Mouse (Mus musculus) bone marrow macrophage, adult 2 months (primary cell): ENCODE results near the gene Hsf5. TPM values are rescaled to one million over a fixed set of nuclear protein-coding genes. Genes with fewer than 3 reads are reported as not detected.

ENCODE experiments used
- H3K27ac ChIP-seq: 2 replicates; pipeline ENCODE4 v1.5.1; 2012; ENCODE audit warnings: low read depth, low read length; ENCODE audit not compliant: insufficient read depth
- H3K4me1 ChIP-seq: 2 replicates; pipeline ENCODE4 v1.6.1; 2012; ENCODE audit warnings: low read length; ENCODE audit not compliant: control insufficient read depth, insufficient read depth
- H3K4me3 ChIP-seq: 2 replicates; pipeline ENCODE4 v1.5.1; 2012; ENCODE audit warnings: mild to moderate bottlenecking, low read length, moderate library complexity; ENCODE audit not compliant: insufficient read depth
- CTCF ChIP-seq: IDR thresholded peaks from 2 replicates; pipeline ENCODE4 v1.5.1; 2012; ENCODE audit warnings: low read depth, mild to moderate bottlenecking, low read length, moderate library complexity
- POLR2A ChIP-seq: IDR thresholded peaks from 2 replicates; pipeline ENCODE4 v1.6.1; 2012; ENCODE audit warnings: mild to moderate bottlenecking, low read depth, low read length, borderline replicate concordance
- polyA plus RNA-seq: library from polyadenylated mRNA; stranded (reverse); fragments of >200 nt; gene quantifications from 2 replicates; pipeline ENCODE4 v1.2.4, GENCODE M21; 2012; ENCODE audit not compliant: missing spikeins, insufficient read depth, insufficient read length

The Hsf5 gene
- polyA plus RNA-seq, 1 experiment = not detected

- no peak overlapping the region for H3K27ac ChIP-seq
- TF ChIP-seq POLR2A (no peak), CTCF (no peak)
- H3K4me1 ChIP-seq = no peaks in the 10 kb centered on the region
- H3K4me3 ChIP-seq = no peak overlapping the region
These were observed 85.1 kb downstream of the Hsf5 start for GRCm38 (mm10) chr11:87701877-87702620.

DNA sequence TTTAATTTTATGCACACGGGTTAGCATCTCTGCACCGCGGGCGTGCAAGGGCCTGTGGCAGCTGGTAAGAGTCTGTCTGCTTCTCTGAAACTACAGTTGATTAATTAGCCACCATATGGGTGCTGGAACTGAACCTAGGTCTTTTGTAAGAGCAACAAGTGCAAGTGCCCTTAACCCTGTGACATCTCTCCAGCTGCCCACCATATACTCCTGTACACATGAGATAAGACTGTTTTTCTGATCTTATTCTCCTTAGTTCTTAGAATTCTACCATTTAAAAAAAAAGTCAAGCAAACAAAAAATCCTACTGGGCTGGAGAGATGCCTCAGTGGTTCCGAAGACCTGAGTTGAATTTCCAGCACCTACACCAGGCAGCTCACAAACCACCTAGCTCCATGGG is 86.7 kb downstream of the Hsf5 start:
- Histone ChIP-seq H3K4me1 (no peaks in the 10 kb centered on the region), H3K4me3 (no peak overlapping the region), H3K27ac (no peak overlapping the region)
- no peak for TF ChIP-seq POLR2A
- no peak for TF ChIP-seq CTCF

DNA sequence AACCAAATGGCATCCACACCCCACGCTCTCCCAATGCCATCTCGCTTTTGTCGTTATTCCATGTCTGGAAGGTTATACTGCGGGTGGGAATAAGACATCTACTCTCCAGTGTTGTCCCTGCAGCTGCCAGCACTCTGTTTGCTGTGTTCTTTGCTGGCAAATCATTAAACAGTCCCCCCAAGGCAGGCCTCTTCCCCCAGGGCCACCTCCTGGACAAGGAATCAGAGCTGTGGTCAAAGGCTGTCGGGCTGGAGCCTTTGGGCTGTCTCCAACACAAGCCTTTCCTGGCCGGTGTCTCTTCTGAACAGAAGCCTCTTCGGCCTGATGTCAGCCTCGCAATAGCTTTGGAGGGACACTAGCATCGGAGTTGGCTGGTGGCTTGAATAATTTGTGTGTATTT is 87.3 kb downstream of the Hsf5 start:
- TF ChIP-seq POLR2A = no peak
- no peak overlapping the region for H3K4me3 ChIP-seq
- H3K4me1 ChIP-seq = no peaks in the 10 kb centered on the region
- H3K27ac ChIP-seq = no peak overlapping the region

DNA sequence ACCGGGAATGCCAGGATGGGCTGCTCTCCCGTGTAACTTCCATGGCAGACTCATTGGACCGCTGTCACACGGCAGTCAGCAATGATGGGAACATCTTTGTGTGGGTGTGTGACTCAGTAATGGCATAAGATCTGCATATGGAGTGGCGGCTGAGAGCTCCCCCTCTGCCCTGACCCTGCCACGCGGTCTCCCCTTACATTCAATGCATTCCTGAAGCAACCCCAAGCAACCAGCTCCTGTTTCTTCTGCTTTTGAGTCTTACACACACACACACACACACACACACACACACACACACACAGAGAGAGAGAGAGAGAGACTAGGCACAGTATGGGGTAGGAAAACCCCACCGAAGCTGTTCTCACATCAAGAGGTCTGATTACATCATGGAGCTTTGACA is 90.6 kb downstream of the Hsf5 start:
- Histone ChIP-seq H3K27ac (no peak overlapping the region), H3K4me3 (no peak overlapping the region), H3K4me1 (peaks cover 5% of the 10 kb centered on the region)
- TF ChIP-seq POLR2A (no peak), CTCF (no peak)

- Histone ChIP-seq H3K27ac (no peak overlapping the region), H3K4me1 (peaks cover 5% of the 10 kb centered on the region), H3K4me3 (no peak overlapping the region)
- no peak for TF ChIP-seq POLR2A
These were observed 92.0 kb downstream of the Hsf5 start for GRCm38 (mm10) chr11:87708979-87709378.

Other genes with a start within 250 kb of the Hsf5 start
- 3.4 and 3.7 TPM in 2 replicates for gene Rad51c, start 212.2 kb upstream of the Hsf5 start, polyA plus RNA-seq
- not detected in 2 replicates for gene Tex14, start 212.1 kb upstream of the Hsf5 start, polyA plus RNA-seq
- gene Gm11492, start 50.5 kb upstream of the Hsf5 start, polyA plus RNA-seq = not detected in 2 replicates
- not detected in 2 replicates for gene Sept4, start 48.3 kb upstream of the Hsf5 start, polyA plus RNA-seq
- 11.0 and 16.3 TPM in 2 replicates for gene Mtmr4, start 25.0 kb upstream of the Hsf5 start, polyA plus RNA-seq
- not detected in 2 replicates for gene Rnf43, start 45.6 kb downstream of the Hsf5 start, polyA plus RNA-seq
- gene Supt4a, start 120.4 kb downstream of the Hsf5 start, polyA plus RNA-seq = 136 and 142 TPM in 2 replicates
- 2.6 and 2.9 TPM in 2 replicates for gene Tspoap1, start 143.4 kb downstream of the Hsf5 start, polyA plus RNA-seq
- 1.1 and 1.7 TPM in 2 replicates for gene Mpo, start 176.4 kb downstream of the Hsf5 start, polyA plus RNA-seq
- gene Lpo, start 211.1 kb downstream of the Hsf5 start, polyA plus RNA-seq = not detected in 2 replicates
- 4.7 and 6.3 TPM in 2 replicates for gene Mks1, start 236.1 kb downstream of the Hsf5 start, polyA plus RNA-seq